8 mouse cellular contexts compared by ENCODE assay signal in the genomic region with DNA sequence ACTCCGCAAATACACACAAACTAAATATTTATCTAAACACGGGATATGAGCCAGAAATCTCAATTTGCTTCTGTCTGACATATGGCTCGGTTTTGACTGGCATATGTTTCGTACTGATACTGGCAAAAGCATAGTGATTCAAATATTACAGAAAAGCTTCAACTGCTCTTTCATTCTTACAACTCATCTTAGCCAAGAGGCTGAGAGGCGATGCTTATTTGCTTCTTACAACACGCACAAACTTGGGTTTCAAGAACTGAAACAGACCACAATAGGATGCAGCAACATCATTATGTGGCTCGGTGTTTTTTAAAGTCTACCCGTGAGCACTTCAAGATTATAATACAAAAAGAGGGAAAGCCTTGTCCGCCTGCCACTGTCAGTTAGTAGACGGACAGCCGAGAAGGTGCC. TPM values are rescaled to one million over a fixed set of nuclear protein-coding genes. Genes with fewer than 3 reads are reported as not detected.
A peak's percentile ranks its signal among the peaks of the same experiment; 100 is the strongest.
DNase-seq lines count a peak whose midpoint lies in the region; ATAC-seq and TF ChIP-seq lines count a peak whose summit lies in the region.

No protein-coding gene starts in this region.

- no peaks in the 10 kb centered on the region for H3K36me3 ChIP-seq in kidney, adult 2 months (ENCODE audit: control insufficient read depth, insufficient read depth, low read length)
- H3K36me3 ChIP-seq in ES-E14 (ENCODE audit: control insufficient read depth, insufficient read depth, low read length, poor library complexity, severe bottlenecking), result no peaks in the 10 kb centered on the region
- no peaks in the 10 kb centered on the region for H3K36me3 ChIP-seq in embryonic facial prominence, embryonic 12.5 days
- no peaks in the 10 kb centered on the region for H3K36me3 ChIP-seq in intestine, postnatal 0 days (ENCODE audit: control insufficient read depth, insufficient read depth)
- H3K36me3 ChIP-seq in midbrain, embryonic 12.5 days, result no peaks in the 10 kb centered on the region

- peak overlapping the region; percentile 99 for H3K4me3 ChIP-seq in kidney, adult 2 months (ENCODE audit: insufficient read depth, low read depth, low read length)
- H3K4me3 ChIP-seq in ES-E14 (ENCODE audit: insufficient read depth in 1 of 2, low read depth in 1 of 2, low read length in 2 of 2, poor library complexity in 1 of 2, severe bottlenecking in 1 of 2), result peak overlapping the region; percentile 84 to 99
- peak overlapping the region; percentile 77 for H3K4me3 ChIP-seq in embryonic facial prominence, embryonic 12.5 days
- H3K4me3 ChIP-seq in intestine, postnatal 0 days (ENCODE audit: low read depth, low read length), result peak overlapping the region; percentile 100
- H3K4me3 ChIP-seq in midbrain, embryonic 12.5 days, result peak overlapping the region; percentile 89

- peak overlapping the region; percentile 89; the same call in 1 of the 2 replicates for H3K27ac ChIP-seq in kidney, adult 2 months (ENCODE audit: insufficient read depth, low read depth, low read length)
- H3K27ac ChIP-seq in ES-E14 (ENCODE audit: insufficient read depth, low read depth, low read length, poor library complexity, severe bottlenecking), result no peak overlapping the region
- no peak overlapping the region for H3K27ac ChIP-seq in embryonic facial prominence, embryonic 12.5 days
- no peak overlapping the region for H3K27ac ChIP-seq in intestine, postnatal 0 days (ENCODE audit: low read depth, low read length)
- no peak overlapping the region for H3K27ac ChIP-seq in midbrain, embryonic 12.5 days (replicated peaks)

- DNase-seq in kidney, adult 2 months, result peak; percentile 17
- no peak for DNase-seq in kidney, postnatal 10 days
- no peak for DNase-seq in ES-E14 (ENCODE audit: low read depth, low spot score)
- DNase-seq in urinary bladder, postnatal 14 days (ENCODE audit: low spot score), result no peak
- no peak for DNase-seq in testis, postnatal 10 days (ENCODE audit: low spot score)

- in situ Hi-C loops in ES-E14 (cut with MboI; ENCODE audit: low sequenced_read_pairs in 2 of 2, unreplicated experiment in 2 of 2), result no loop called here

- H3K4me2 ChIP-seq in embryonic facial prominence, embryonic 12.5 days (replicated peaks), result peak overlapping the region; percentile 60
- H3K4me2 ChIP-seq in intestine, postnatal 0 days (replicated peaks; ENCODE audit: low read depth), result peak overlapping the region; percentile 85
- peak overlapping the region; percentile 85 for H3K4me2 ChIP-seq in midbrain, embryonic 12.5 days (replicated peaks)

- H3K4me1 ChIP-seq in kidney, adult 2 months (ENCODE audit: control insufficient read depth, insufficient read depth, low read length), result peaks cover 7% of the 10 kb centered on the region
- peaks cover 0 to 2% of the 10 kb centered on the region in 2 experiments; a peak in 1 of 4 replicates for H3K4me1 ChIP-seq in ES-E14 (ENCODE audit: control insufficient read depth in 2 of 2, insufficient read depth in 2 of 2, low read length in 2 of 2, poor library complexity in 1 of 2)
- H3K4me1 ChIP-seq in embryonic facial prominence, embryonic 12.5 days, result no peaks in the 10 kb centered on the region
- 0 out of 2 replicates have a peak, but pooled peaks cover 3% of the 10 kb centered on the region for H3K4me1 ChIP-seq in intestine, postnatal 0 days (replicated peaks; ENCODE audit: control insufficient read depth, insufficient read depth, low read length)
- peaks cover 11% of the 10 kb centered on the region; the same call in 1 of the 2 replicates for H3K4me1 ChIP-seq in midbrain, embryonic 12.5 days

- WGBS in kidney, adult 2 months, result 25% methylated on average over 11 of the region's 11 CpGs
- WGBS in embryonic facial prominence, embryonic 12.5 days, result 36% methylated on average over 11 of the region's 11 CpGs
- WGBS in intestine, postnatal 0 days, result 24% methylated on average over 11 of the region's 11 CpGs
- 36% methylated on average over 11 of the region's 11 CpGs for WGBS in midbrain, embryonic 12.5 days

- H3K9me3 ChIP-seq in ES-E14 (ENCODE audit: control insufficient read depth, insufficient read depth, low read depth, low read length), result no peaks in the 10 kb centered on the region
- no peaks in the 10 kb centered on the region for H3K9me3 ChIP-seq in embryonic facial prominence, embryonic 12.5 days
- H3K9me3 ChIP-seq in intestine, postnatal 0 days (ENCODE audit: control insufficient read depth), result no peaks in the 10 kb centered on the region
- H3K9me3 ChIP-seq in midbrain, embryonic 12.5 days, result no peaks in the 10 kb centered on the region

- ATAC-seq in embryonic facial prominence, embryonic 12.5 days (ENCODE audit: insufficient number of reproducible peaks, insufficient read depth, low FRiP score, low TSS enrichment), result no peak
- no peak for ATAC-seq in intestine, postnatal 0 days
- no peak for ATAC-seq in midbrain, embryonic 12.5 days (ENCODE audit: low FRiP score, low read depth)

- no peak for TF ChIP-seq POLR2A in kidney, adult 2 months (IDR thresholded peaks at IDR 0.05; ENCODE audit: low read depth, low read length)

- no peak overlapping the region for H3K9ac ChIP-seq in ES-E14 (ENCODE audit: insufficient read depth, low read depth, low read length, poor library complexity, severe bottlenecking)
- peak overlapping the region; percentile 81; the same call in 1 of the 2 replicates for H3K9ac ChIP-seq in embryonic facial prominence, embryonic 12.5 days
- H3K9ac ChIP-seq in intestine, postnatal 0 days (ENCODE audit: low read depth, low read length), result no peak overlapping the region
- peak overlapping the region; percentile 86 for H3K9ac ChIP-seq in midbrain, embryonic 12.5 days (replicated peaks)

- TF ChIP-seq CTCF in kidney, adult 2 months (conservative IDR thresholded peaks at IDR 0.05; ENCODE audit: insufficient read depth, insufficient read length, low read depth, low read length), result no peak
- TF ChIP-seq CTCF in intestine, postnatal 0 days (IDR thresholded peaks at IDR 0.05; ENCODE audit: low read depth), result no peak

- H3K27me3 ChIP-seq in kidney, adult 2 months (replicated peaks; ENCODE audit: control insufficient read depth, insufficient read depth, low read length), result no peaks in the 10 kb centered on the region
- H3K27me3 ChIP-seq in embryonic facial prominence, embryonic 12.5 days, result no peaks in the 10 kb centered on the region
- H3K27me3 ChIP-seq in intestine, postnatal 0 days (replicated peaks; ENCODE audit: control insufficient read depth, insufficient read depth, low read length), result no peaks in the 10 kb centered on the region
- peaks cover 14% of the 10 kb centered on the region; the same call in 1 of the 2 replicates for H3K27me3 ChIP-seq in midbrain, embryonic 12.5 days

TF ChIP-seq in ES-E14, 5 proteins besides CTCF, POLR2A, EP300 and RAD21:
- no peak for TF ChIP-seq HCFC1 (IDR thresholded peaks at IDR 0.05; ENCODE audit: borderline replicate concordance, insufficient read depth, low read length)

RNA-seq across cellular contexts. Expression of gene Fndc3a, which starts 1.2 kb away (rescaled TPM):
- polyA plus RNA-seq in kidney, adult 2 months (2012; rRNA removed), result 43.8 and 48.5 TPM in 2 replicates
- total RNA-seq in ES-E14 (2012; rRNA removed), result 14.4 and 28.1 TPM in 2 replicates
- polyA plus RNA-seq in embryonic facial prominence, embryonic 12.5 days (2016; fragmentation: Nextera tagmentation; extraction: Ambion mirVana), result 41.0 and 45.7 TPM in 2 replicates
- 29.7 and 36.3 TPM in 2 replicates for polyA plus RNA-seq in intestine, postnatal 0 days (2015; fragmentation: Nextera tagmentation; extraction: Ambion mirVana)
- polyA plus RNA-seq in midbrain, embryonic 12.5 days (2016; fragmentation: Nextera tagmentation; extraction: Ambion mirVana), result 43.5 and 47.9 TPM in 2 replicates

Comparison
In these comparisons a context has a peak if more than half of its experiments do, and no peak if none do; other contexts are left out.
1. H3K9ac ChIP-seq: peak in embryonic facial prominence, embryonic 12.5 days (single experiment) and midbrain, embryonic 12.5 days (single experiment); none in ES-E14 (single experiment) and intestine, postnatal 0 days (single experiment).
2. Peak in every context shown above with its lines, with median percentiles within 50 percentile points of each other: H3K4me3 ChIP-seq and H3K4me2 ChIP-seq.